Comparison of ENCODE assay signal across 20 mouse cellular contexts in genomic region chr11:117769683-117770047, GRCm38 (mm10). TPM values are rescaled to one million over a fixed set of nuclear protein-coding genes. Genes with fewer than 3 reads are reported as not detected.
A peak's percentile ranks its signal among the peaks of the same experiment; 100 is the strongest.
DNase-seq lines count a peak whose midpoint lies in the region; ATAC-seq and TF ChIP-seq lines count a peak whose summit lies in the region.
"Had no signal": no experiment of that assay in that cellular context is flagged by ENCODE, and none has a peak within 500 bp of the region (broad histone marks: within the 10 kb centered on the region; RNA-seq: fewer than 3 reads in every experiment).

No protein-coding gene starts in this region.

- no peak for TF ChIP-seq POLR2A in bone marrow macrophage, adult 2 months (IDR thresholded peaks at IDR 0.05; ENCODE audit: borderline replicate concordance, low read depth, low read length)

- H3K4me3 ChIP-seq in embryonic facial prominence, embryonic 12.5 days = no peak overlapping the region
- no peak overlapping the region for H3K4me3 ChIP-seq in embryonic facial prominence, embryonic 10.5 days
- H3K4me3 ChIP-seq in kidney, postnatal 0 days (replicated peaks; ENCODE audit: low read depth, low read length) = no peak overlapping the region
- no peak overlapping the region for H3K4me3 ChIP-seq in bone marrow macrophage, adult 2 months (ENCODE audit: insufficient read depth, low read length)
- H3K4me3 ChIP-seq in hindbrain, postnatal 0 days (ENCODE audit: low read length) = no peak overlapping the region
- H3K4me3 ChIP-seq: intestine, embryonic 15.5 days; left cerebral cortex, adult 2 months; liver, embryonic 13.5 days had no signal

- peaks cover 32% of the 10 kb centered on the region for H3K36me3 ChIP-seq in embryonic facial prominence, embryonic 12.5 days
- peaks cover 69% of the 10 kb centered on the region for H3K36me3 ChIP-seq in embryonic facial prominence, embryonic 10.5 days (replicated peaks)
- H3K36me3 ChIP-seq in kidney, postnatal 0 days (ENCODE audit: insufficient read depth, low read length) = peaks cover 21% of the 10 kb centered on the region
- no peaks in the 10 kb centered on the region for H3K36me3 ChIP-seq in hindbrain, postnatal 0 days (ENCODE audit: insufficient read depth, low read length)

- H3K4me2 ChIP-seq in embryonic facial prominence, embryonic 12.5 days (replicated peaks) = no peak overlapping the region
- H3K4me2 ChIP-seq in kidney, postnatal 0 days (ENCODE audit: low read length) = no peak overlapping the region
- H3K4me2 ChIP-seq in hindbrain, postnatal 0 days (ENCODE audit: low read depth, low read length) = no peak overlapping the region
- H3K4me2 ChIP-seq: heart, embryonic 11.5 days; intestine, embryonic 15.5 days; liver, embryonic 13.5 days had no signal

- no peaks in the 10 kb centered on the region for H3K27me3 ChIP-seq in embryonic facial prominence, embryonic 12.5 days
- no peaks in the 10 kb centered on the region for H3K27me3 ChIP-seq in embryonic facial prominence, embryonic 10.5 days (replicated peaks; ENCODE audit: low read depth, poor library complexity, severe bottlenecking)
- no peaks in the 10 kb centered on the region for H3K27me3 ChIP-seq in kidney, postnatal 0 days (ENCODE audit: insufficient read depth, low read length)
- no peaks in the 10 kb centered on the region for H3K27me3 ChIP-seq in hindbrain, postnatal 0 days (ENCODE audit: insufficient read depth, low read length)
- H3K27me3 ChIP-seq: intestine, embryonic 15.5 days; liver, embryonic 13.5 days had no signal

- WGBS in embryonic facial prominence, embryonic 12.5 days = 92% methylated on average over 7 of the region's 7 CpGs
- WGBS in embryonic facial prominence, embryonic 10.5 days = 92% methylated on average over 7 of the region's 7 CpGs
- WGBS in kidney, postnatal 0 days = 91% methylated on average over 7 of the region's 7 CpGs
- 49% methylated on average over 7 of the region's 7 CpGs for WGBS in hindbrain, postnatal 0 days

- no peak for ATAC-seq in embryonic facial prominence, embryonic 12.5 days (ENCODE audit: insufficient number of reproducible peaks, insufficient read depth, low FRiP score, low TSS enrichment)
- ATAC-seq in kidney, postnatal 0 days (replicated peaks; ENCODE audit: low FRiP score, low read depth) = no peak
- no peak for ATAC-seq in hindbrain, postnatal 0 days

- no peak for TF ChIP-seq CTCF in kidney, postnatal 0 days (IDR thresholded peaks at IDR 0.05; ENCODE audit: low read depth)
- 0 out of 2 replicates have a peak, but pooled peaks have one; percentile 7 for TF ChIP-seq CTCF in bone marrow macrophage, adult 2 months (IDR thresholded peaks at IDR 0.05; ENCODE audit: low read depth, low read length)
- no peak for TF ChIP-seq CTCF in hindbrain, postnatal 0 days (IDR thresholded peaks at IDR 0.05; ENCODE audit: low read depth)

- DNase-seq in embryonic facial prominence, embryonic 10.5 days (ENCODE audit: low spot score) = no peak
- no peak for DNase-seq in kidney, postnatal 0 days (ENCODE audit: low spot score)
- DNase-seq in kidney, postnatal 36 days = no peak
- peak; percentile 19 for DNase-seq in hindbrain, postnatal 0 days (ENCODE audit: low spot score)
- no peak for DNase-seq in heart, postnatal 14 days
- DNase-seq in right cerebral cortex, postnatal 10 days (ENCODE audit: low spot score in 2 of 2) = no peak
- DNase-seq: cerebellum, postnatal 36 days; liver, embryonic 13.5 days; lung, postnatal 14 days; right cerebral cortex, postnatal 14 days; thymus, postnatal 25 days had no signal

- intact Hi-C loops in heart, postnatal 14 days (cut with DNase I) = no loop called here

- H3K9ac ChIP-seq in embryonic facial prominence, embryonic 12.5 days = no peak overlapping the region
- no peak overlapping the region for H3K9ac ChIP-seq in kidney, postnatal 0 days (ENCODE audit: low read depth, low read length)
- no peak overlapping the region for H3K9ac ChIP-seq in hindbrain, postnatal 0 days (replicated peaks; ENCODE audit: low read length)
- H3K9ac ChIP-seq: intestine, embryonic 15.5 days; liver, embryonic 13.5 days had no signal

- H3K4me1 ChIP-seq in embryonic facial prominence, embryonic 12.5 days = no peaks in the 10 kb centered on the region
- H3K4me1 ChIP-seq in embryonic facial prominence, embryonic 10.5 days = peaks cover 16% of the 10 kb centered on the region; the same call in 1 of the 2 replicates
- H3K4me1 ChIP-seq in kidney, postnatal 0 days (replicated peaks; ENCODE audit: insufficient read depth, low read length) = 0 out of 2 replicates have a peak, but pooled peaks cover 3% of the 10 kb centered on the region
- peaks cover 10% of the 10 kb centered on the region for H3K4me1 ChIP-seq in bone marrow macrophage, adult 2 months (ENCODE audit: control insufficient read depth, insufficient read depth, low read length)
- H3K4me1 ChIP-seq in hindbrain, postnatal 0 days (ENCODE audit: insufficient read depth, low read length) = peaks cover 7% of the 10 kb centered on the region; the same call in 1 of the 2 replicates

- H3K9me3 ChIP-seq in embryonic facial prominence, embryonic 12.5 days = no peaks in the 10 kb centered on the region
- H3K9me3 ChIP-seq in embryonic facial prominence, embryonic 10.5 days = no peaks in the 10 kb centered on the region
- H3K9me3 ChIP-seq in kidney, postnatal 0 days (replicated peaks; ENCODE audit: low read length) = no peaks in the 10 kb centered on the region
- H3K9me3 ChIP-seq in hindbrain, postnatal 0 days (ENCODE audit: low read length) = no peaks in the 10 kb centered on the region
- H3K9me3 ChIP-seq: intestine, embryonic 15.5 days; liver, embryonic 13.5 days had no signal

- H3K27ac ChIP-seq in embryonic facial prominence, embryonic 12.5 days = 0 out of 2 replicates have a peak overlapping the region, but pooled peaks have one; percentile 8
- H3K27ac ChIP-seq in embryonic facial prominence, embryonic 10.5 days (replicated peaks) = no peak overlapping the region
- H3K27ac ChIP-seq in kidney, postnatal 0 days = peak overlapping the region; percentile 47; the same call in 1 of the 2 replicates
- no peak overlapping the region for H3K27ac ChIP-seq in bone marrow macrophage, adult 2 months (ENCODE audit: insufficient read depth, low read depth, low read length)
- H3K27ac ChIP-seq in hindbrain, postnatal 0 days = 0 out of 2 replicates have a peak overlapping the region, but pooled peaks have one; percentile 48
- H3K27ac ChIP-seq: intestine, embryonic 15.5 days; left cerebral cortex, adult 2 months; liver, embryonic 13.5 days had no signal

RNA-seq across cellular contexts. Expression of gene Tmc8, which starts 12.2 kb away (rescaled TPM):
- 1.3 TPM in 2 replicates for polyA plus RNA-seq in embryonic facial prominence, embryonic 12.5 days (2016; fragmentation: Nextera tagmentation; extraction: Ambion mirVana)
- 1.2 and 1.4 TPM in 2 replicates for polyA plus RNA-seq in embryonic facial prominence, embryonic 10.5 days (2016; fragmentation: Nextera tagmentation; extraction: Ambion mirVana)
- polyA plus RNA-seq in kidney, postnatal 0 days (2015; fragmentation: Nextera tagmentation; extraction: Ambion mirVana) = 2.3 and 3.6 TPM in 2 replicates
- polyA plus RNA-seq in bone marrow macrophage, adult 2 months (2012; ENCODE audit: insufficient read depth, insufficient read length, missing spikeins) = 2.1 and 2.7 TPM in 2 replicates
- total RNA-seq in hindbrain, postnatal 0 days (2014; rRNA removed) = 0.73 and 0.75 TPM in 2 replicates
- polyA plus RNA-seq in hindbrain, postnatal 0 days (2015; fragmentation: Nextera tagmentation; extraction: Ambion mirVana) = 0.44 and 0.86 TPM in 2 replicates
- total RNA-seq in heart, postnatal 14 days (2021) = 1 to 10 TPM; 5.0 to 7.3 TPM

RNA-seq across cellular contexts. Expression of gene Tmc6, which starts 12.3 kb away (rescaled TPM):
- polyA plus RNA-seq in embryonic facial prominence, embryonic 12.5 days (2016; fragmentation: Nextera tagmentation; extraction: Ambion mirVana) = 17.5 and 19.1 TPM in 2 replicates
- 16.6 and 19.8 TPM in 2 replicates for polyA plus RNA-seq in embryonic facial prominence, embryonic 10.5 days (2016; fragmentation: Nextera tagmentation; extraction: Ambion mirVana)
- polyA plus RNA-seq in kidney, postnatal 0 days (2015; fragmentation: Nextera tagmentation; extraction: Ambion mirVana) = 38.8 and 39.2 TPM in 2 replicates
- polyA plus RNA-seq in bone marrow macrophage, adult 2 months (2012; ENCODE audit: insufficient read depth, insufficient read length, missing spikeins) = 16.7 and 36.7 TPM in 2 replicates
- total RNA-seq in hindbrain, postnatal 0 days (2014; rRNA removed) = 3.3 and 4.7 TPM in 2 replicates
- polyA plus RNA-seq in hindbrain, postnatal 0 days (2015; fragmentation: Nextera tagmentation; extraction: Ambion mirVana) = 3.2 and 4.9 TPM in 2 replicates
- total RNA-seq in heart, postnatal 14 days (2021) = 10 to 100 TPM; 27.0 to 30.2 TPM

RNA-seq across cellular contexts. Expression of gene 6030468B19Rik, which starts 27.8 kb away (rescaled TPM):
- 0.26 TPM in 1 of 2 replicates, not detected in the other for polyA plus RNA-seq in embryonic facial prominence, embryonic 12.5 days (2016; fragmentation: Nextera tagmentation; extraction: Ambion mirVana)
- 0.69 and 1.4 TPM in 2 replicates for polyA plus RNA-seq in embryonic facial prominence, embryonic 10.5 days (2016; fragmentation: Nextera tagmentation; extraction: Ambion mirVana)
- polyA plus RNA-seq in kidney, postnatal 0 days (2015; fragmentation: Nextera tagmentation; extraction: Ambion mirVana) = not detected in 2 replicates
- not detected in 2 replicates for polyA plus RNA-seq in bone marrow macrophage, adult 2 months (2012; ENCODE audit: insufficient read depth, insufficient read length, missing spikeins)
- total RNA-seq in hindbrain, postnatal 0 days (2014; rRNA removed) = not detected in 2 replicates
- not detected in 2 replicates for polyA plus RNA-seq in hindbrain, postnatal 0 days (2015; fragmentation: Nextera tagmentation; extraction: Ambion mirVana)
- not detected for total RNA-seq in heart, postnatal 14 days (2021)
- total RNA-seq: adrenal gland, adult 18-20 months; gastrocnemius, postnatal 4 days; heart, postnatal 25 days; left cerebral cortex, adult 2 months had no signal
- polyA plus RNA-seq: testis, adult 2 months had no signal

RNA-seq across cellular contexts. Expression of gene Gm20708, which starts 39.8 kb away (rescaled TPM):
- 0.54 and 1.3 TPM in 2 replicates for polyA plus RNA-seq in embryonic facial prominence, embryonic 12.5 days (2016; fragmentation: Nextera tagmentation; extraction: Ambion mirVana)
- polyA plus RNA-seq in embryonic facial prominence, embryonic 10.5 days (2016; fragmentation: Nextera tagmentation; extraction: Ambion mirVana) = 0.28 and 0.41 TPM in 2 replicates
- 0.19 and 0.21 TPM in 2 replicates for polyA plus RNA-seq in kidney, postnatal 0 days (2015; fragmentation: Nextera tagmentation; extraction: Ambion mirVana)
- polyA plus RNA-seq in bone marrow macrophage, adult 2 months (2012; ENCODE audit: insufficient read depth, insufficient read length, missing spikeins) = 4.0 and 5.0 TPM in 2 replicates
- total RNA-seq in hindbrain, postnatal 0 days (2014; rRNA removed) = 2.6 TPM in 1 of 2 replicates, not detected in the other
- 0.67 and 1.4 TPM in 2 replicates for polyA plus RNA-seq in hindbrain, postnatal 0 days (2015; fragmentation: Nextera tagmentation; extraction: Ambion mirVana)
- total RNA-seq in heart, postnatal 14 days (2021) = 1 to 10 TPM in 1 of 2 experiments, under 1 TPM in 1; 0.98 to 2.3 TPM
- polyA plus RNA-seq: liver, embryonic 13.5 days; testis, adult 2 months had no signal

RNA-seq across cellular contexts. Expression of gene Syngr2, which starts 39.8 kb away (rescaled TPM):
- 29.6 and 31.0 TPM in 2 replicates for polyA plus RNA-seq in embryonic facial prominence, embryonic 12.5 days (2016; fragmentation: Nextera tagmentation; extraction: Ambion mirVana)
- 27.7 and 29.9 TPM in 2 replicates for polyA plus RNA-seq in embryonic facial prominence, embryonic 10.5 days (2016; fragmentation: Nextera tagmentation; extraction: Ambion mirVana)
- 107 and 115 TPM in 2 replicates for polyA plus RNA-seq in kidney, postnatal 0 days (2015; fragmentation: Nextera tagmentation; extraction: Ambion mirVana)
- polyA plus RNA-seq in bone marrow macrophage, adult 2 months (2012; ENCODE audit: insufficient read depth, insufficient read length, missing spikeins) = 183 and 189 TPM in 2 replicates
- 21.5 and 31.7 TPM in 2 replicates for total RNA-seq in hindbrain, postnatal 0 days (2014; rRNA removed)
- 17.2 and 18.8 TPM in 2 replicates for polyA plus RNA-seq in hindbrain, postnatal 0 days (2015; fragmentation: Nextera tagmentation; extraction: Ambion mirVana)
- 100 to 1,000 TPM; 108 to 109 TPM for total RNA-seq in heart, postnatal 14 days (2021)

Comparison
In these comparisons a context has a peak if more than half of its experiments do, and no peak if none do; other contexts are left out.
1. H3K27ac ChIP-seq: peak in embryonic facial prominence, embryonic 12.5 days (single experiment), kidney, postnatal 0 days (single experiment) and hindbrain, postnatal 0 days (single experiment); none in embryonic facial prominence, embryonic 10.5 days (single experiment) and bone marrow macrophage, adult 2 months (single experiment).